Mouse (Mus musculus) CD8-positive naive resting alpha-beta T cell, adult 2 months (primary cell): ENCODE results near the gene Brk1.

Source experiments
- DNase-seq, 2 experiments: peaks; one replicate each; pipeline ENCODE4 v3.0.0; 2022; ENCODE audit warnings: low read depth in 2 of 2, low spot score in 2 of 2

Brk1 gene

DNA sequence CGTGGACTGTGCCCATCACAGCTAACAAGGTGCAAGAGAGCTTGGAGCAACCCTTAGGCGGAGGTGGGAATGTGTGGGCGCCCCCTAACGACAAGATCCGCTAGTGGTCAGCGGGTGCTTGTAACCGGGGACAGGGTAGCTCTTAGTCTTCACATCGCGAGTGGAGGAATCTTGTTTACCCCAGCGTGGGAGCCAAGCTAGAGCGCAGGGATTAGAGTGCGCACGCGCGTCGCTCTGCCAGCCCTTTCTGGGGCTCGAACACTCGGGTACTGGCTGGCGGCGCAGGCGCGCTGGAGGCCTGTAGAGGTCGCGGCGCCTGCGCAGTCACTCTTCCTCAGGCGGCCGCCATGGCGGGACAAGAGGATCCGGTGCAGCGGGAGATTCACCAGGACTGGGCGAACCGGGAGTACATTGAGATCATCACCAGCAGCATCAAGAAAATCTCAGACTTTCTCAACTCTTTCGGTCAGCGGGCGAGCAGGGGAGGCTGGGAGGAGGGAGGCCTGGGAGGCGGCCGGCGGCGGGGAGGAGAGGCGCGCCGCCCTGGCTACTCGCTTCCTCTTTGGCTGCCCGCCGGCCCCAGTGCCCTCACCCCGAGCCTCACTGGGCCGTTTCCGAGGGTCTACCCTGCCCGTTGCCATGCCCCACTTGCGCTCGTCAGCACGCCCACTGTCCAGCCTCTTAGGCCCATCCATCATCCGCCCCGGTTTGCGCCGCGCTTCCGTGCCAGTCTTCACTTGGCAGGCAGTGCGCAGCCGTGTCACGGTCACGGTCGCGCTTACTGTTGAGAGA is at the start of gene Brk1:
Gene Brk1 (plus strand): TSS at position 341 of the 792 bp plus-strand sequence.
- DNase-seq: peak; percentile 71 to 73

DNA sequence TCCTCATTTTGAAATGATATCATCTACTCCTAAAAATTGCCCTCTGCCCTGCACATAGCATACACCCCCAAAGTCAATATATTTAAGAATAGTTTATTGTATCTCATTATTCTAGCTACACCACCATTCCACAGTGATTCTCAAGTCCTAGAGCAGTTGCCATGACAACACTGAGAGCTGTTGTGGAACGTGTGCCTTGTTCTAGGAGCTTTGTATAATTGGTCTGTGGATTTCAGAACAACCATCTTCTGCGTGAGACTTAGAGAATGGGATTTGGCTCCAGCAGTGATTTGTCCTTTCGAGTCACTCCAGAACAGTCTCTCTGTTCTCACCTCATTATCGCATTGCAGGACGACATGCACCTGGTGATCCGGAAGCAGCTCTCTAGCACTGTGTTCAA is 44.8 kb upstream of the Brk1 start:
- no peak for DNase-seq

DNA sequence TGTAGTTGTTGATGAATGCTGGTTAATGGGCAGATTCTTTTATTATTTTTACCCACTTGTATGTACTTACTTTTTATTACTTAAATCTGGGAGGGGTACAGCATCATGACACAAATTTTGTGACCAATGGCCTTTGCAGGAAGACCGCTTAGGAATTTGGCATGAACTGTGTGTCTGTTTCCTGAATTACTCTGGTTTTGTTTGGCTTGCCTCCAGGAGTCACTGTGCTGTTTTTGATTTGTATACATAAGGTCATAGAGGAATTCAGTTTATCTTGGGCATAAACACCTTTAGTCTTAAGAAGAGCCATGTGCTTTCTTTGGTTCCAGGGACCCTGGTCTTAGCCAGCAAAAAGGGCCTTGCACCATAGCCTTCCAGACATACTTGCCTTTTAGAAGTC is 40.0 kb upstream of the Brk1 start:
- no peak for DNase-seq

DNA sequence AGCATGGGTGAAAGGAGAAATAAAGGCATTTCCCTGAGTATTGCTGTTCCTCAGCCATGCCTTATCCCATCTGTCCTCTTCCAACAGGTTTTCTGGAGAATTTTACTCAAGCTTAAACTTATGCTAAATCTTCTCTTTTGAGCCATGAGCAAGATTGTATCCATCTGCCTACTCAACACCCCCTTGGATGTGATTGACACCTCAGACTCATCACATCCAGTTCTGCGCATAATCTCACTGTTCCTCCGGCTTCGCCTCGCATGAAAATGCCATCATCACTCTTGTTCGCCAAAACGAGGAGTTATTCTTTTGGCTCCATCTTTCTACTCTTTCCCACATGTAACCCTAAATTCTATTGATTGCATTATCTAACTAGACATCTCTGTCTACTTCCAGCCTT is 28.5 kb upstream of the Brk1 start:
- DNase-seq: no peak

DNA sequence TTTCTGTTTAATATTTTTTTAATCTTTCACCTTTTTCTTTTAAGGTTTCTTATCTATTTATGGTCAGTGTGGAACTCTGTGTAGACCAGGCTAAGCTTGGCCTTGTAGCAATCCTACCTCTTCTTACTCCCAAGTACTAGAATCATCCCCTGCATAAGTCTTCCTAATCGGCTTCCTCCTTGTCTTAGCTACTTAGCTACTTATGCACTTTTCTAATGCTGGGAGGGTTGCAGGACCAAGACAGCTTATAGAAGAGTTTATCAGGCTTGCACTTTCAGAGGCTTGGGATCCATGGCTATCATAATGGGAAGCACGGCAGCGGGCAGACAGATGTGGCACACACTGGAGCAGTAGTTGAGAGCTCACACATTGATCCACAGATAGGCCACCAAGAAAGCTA is 25.3 kb upstream of the Brk1 start:
- no peak for DNase-seq

DNA sequence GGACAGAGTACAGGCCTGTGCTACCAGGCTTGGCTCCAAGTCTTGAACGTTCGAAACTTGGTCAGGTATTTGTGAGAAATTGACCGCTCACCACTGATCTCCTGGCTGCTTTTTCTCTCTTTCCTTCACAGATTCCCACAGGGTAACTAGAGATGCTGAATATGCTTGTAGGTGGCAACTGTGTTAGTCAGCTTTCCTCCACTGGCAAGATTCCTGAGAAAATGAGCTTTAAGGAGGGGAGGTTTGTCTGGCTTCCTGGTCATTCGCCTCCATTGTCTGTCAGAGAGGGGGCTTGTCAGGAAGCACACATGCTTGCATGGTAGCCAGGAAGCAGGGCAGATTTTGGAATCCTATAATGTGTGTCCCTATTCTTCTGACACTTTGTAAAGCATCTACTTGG is 21.5 kb upstream of the Brk1 start:
- DNase-seq: no peak

DNA sequence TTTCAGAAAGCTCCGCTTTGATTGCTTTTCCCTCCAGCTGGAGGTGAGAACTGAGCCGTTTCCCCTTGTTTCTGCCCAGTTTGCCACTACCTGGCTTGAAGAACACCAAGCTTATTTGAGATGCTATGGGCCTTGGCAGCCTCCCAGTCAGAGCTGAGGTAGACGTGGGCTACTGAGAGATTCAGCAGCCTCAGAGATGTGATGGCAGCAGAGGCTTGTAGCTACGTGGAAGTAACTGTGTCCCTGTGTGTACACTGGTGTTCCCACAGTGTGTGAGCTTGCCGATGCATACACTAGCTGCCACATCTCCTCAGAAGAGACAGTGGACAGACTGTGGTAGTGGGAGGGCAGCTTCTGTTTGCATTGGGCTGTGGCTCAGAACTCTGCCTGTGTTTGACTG is 19.5 kb upstream of the Brk1 start:
- no peak for DNase-seq

DNA sequence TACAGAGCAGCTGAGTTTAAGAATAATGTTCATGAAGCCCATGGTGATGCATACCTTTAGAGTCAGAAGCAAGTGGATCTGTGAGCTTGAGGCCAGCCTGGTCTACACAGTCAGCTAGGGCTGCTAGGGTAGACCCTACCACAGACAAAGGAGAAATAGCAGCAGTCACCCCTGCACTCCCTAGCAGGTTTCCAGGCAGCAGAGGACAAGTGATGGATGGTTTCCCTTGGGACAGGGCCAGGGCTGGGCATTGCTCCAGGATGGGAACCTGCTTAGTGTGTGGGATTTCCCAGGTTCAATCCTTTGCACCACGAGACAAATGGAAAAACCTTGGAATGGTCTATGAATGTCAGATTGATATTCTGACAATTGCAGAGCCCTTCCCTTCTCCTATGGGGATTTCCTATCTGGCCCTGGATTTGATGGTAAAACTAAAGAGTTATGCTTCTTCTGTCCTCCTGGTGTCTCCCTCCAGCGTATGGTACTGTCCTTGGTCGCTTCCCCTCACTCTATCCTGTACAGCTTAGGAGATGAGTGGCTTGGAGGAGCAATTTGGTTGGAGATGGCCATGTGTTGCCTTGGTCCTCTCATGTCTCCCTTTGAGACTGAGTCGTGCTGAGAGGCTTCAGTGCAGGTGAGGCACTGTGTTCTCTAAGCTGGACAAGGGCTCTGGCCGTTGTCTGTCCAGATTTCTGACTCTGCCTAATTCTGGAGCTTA is 17.9 kb upstream of the Brk1 start:
- no peak for DNase-seq

DNA sequence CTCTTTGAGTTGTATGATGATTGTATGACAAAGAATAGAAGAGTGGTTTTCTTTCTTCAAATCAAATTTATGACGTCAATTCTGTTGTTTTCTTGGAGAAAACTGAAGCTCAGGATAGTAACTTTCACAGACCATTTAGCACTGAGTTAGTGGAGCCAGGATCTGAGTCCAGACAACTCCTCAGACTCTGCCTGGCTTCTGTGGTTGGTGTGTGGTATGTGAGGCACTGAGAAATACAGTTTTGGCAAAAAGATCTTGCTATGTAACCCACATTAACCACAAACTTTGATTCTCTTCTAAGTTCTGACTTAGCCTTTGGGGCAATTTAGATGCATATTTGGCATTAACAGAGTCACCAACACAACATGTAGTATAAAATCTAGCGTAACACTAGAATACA is 11.9 kb upstream of the Brk1 start:
- DNase-seq: no peak

DNA sequence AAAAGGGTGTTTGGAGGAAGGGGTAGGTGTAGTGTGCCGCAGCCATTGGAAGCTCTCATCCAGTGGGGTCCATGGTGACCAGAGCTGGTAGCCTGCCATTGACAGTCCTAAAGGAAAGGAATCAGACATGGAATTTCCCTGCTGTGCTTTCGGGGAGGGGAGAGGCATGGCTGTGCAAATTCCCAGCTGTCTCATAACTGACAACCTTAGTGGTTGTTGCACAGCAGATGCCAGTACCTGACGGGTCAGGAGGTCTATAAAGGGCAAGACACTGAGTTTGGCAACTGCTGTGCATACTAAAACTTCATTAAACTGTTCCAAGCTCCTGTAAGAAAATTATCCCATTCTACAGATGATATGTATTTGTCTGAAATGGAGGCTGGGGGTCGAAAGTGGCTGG is 6.6 kb upstream of the Brk1 start:
- no peak for DNase-seq

DNA sequence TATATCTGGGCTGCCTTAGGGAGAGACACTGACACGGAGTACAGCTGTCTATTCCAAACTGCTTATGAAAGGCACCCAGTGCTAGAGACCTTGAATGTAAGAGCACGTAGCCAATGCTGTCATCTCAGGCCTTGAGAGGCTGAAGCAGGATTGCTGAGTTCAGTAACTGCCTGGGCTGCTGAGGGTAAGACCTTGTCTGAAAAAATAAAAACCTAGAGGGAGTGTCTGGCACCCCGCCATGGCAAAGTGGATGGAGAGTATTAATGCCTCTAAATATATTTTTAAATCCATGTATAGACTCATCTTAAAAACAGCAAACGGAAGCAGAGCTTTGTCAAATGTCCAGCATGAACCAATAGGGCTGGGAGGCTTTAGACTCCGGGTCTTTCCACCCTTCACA is 4.7 kb upstream of the Brk1 start:
- DNase-seq: no peak

DNA sequence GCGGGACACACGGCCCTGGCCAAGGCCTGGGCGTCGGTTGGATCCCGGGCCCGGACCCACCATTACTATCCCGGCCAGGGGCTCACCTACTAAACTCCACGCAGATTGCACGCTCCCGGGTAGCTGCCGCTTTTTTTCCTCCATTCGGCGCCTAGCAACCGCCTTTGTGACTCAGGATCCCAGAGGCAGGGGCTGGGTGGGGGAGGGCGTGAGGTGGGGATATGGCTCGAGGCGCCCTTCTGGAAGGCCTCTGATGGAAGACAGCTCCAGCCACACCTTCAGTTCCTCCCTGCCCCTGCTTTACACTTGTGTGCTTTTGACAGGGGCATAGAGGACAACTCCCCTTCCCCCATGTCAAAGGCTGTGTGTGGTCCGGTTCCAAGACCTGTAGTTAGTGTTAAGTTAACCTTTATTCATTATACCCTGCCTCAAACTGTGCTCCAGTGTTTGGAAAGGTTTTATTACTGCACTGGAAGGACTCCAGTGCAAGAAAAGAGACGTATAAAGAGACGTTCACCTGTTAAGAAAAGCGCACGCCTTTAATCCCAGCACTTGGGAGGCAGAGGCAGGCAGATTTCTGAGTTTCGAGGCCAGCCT is 3.9 kb upstream of the Brk1 start, which contains the start of gene Fancd2os:
Gene Fancd2os (minus strand): TSS at position 173 of the 597 bp plus-strand sequence.
- no peak for DNase-seq

DNA sequence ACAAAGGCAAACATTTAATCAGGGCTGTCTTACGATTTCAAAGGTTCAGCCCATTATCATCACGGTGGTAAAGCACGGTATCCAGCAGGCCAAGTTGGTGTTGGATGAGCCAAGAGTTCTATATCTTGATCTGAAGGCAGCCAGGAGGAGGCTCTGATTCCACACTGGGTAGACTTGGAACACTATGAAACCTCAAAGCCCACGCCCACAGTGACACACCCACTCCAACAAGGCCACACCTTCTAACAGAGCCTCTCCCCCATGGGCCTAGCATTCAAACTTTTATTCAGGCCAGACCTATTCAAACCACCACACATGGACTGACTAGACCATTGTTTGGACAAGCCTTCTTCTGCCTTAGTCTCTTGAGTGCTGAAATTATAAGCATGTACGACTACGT is 1.8 kb upstream of the Brk1 start:
- DNase-seq: no peak

DNA sequence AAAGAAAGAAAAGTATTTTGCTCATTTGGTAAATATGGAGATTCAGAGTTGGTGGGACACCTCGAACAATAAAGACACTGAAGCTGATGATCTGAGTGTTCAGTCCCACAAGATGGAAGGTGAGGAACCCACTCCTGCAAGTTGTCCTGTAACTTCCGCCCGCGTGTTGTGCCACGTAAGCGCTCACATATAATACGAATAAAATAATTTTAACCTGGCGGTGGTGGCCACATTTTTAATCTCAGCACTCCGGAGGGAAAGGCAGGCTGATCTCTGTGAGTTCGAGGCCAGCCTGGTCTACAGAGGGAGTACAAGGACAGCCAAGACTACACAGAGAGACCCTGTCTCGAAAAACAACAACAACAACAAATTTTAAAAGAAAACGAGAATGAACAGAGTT is 579 bp upstream of the Brk1 start:
- DNase-seq: no peak

DNA sequence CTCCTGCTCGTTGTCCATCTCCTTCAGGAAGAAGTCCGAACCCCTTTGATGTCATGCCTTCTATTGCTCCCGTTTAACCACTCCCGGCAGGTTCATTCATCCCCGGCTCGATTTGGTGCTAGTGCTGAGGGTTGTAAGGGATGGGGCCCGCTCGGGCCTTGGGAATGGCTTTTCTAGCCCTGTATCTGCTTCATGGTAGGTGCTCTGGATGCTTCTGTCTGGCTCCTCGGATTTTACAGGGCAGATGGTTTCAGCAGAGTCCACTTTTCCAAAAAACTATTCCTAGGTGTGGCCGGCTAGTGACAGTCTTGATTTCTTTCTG is 613 bp downstream of the Brk1 start:
- DNase-seq: no peak

DNA sequence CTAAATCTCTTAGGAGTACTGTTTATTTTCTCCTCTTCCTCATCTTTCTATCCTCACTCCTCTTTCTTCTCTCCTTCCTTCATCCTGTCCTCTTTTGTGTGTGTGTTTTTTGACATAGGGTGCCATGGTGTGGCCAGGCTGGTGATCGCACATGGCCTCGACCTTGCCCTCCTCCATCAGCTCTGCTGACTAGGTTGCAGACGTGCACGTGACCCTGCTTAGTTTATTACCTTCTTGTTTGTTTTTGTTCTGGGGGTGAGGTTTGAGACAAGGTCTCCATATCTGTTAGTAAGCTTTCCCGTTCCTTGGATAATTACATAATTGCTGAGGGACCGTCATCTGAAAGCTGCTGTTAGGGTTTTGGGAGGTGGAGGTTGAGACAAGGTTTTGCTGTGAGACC is 4.3 kb downstream of the Brk1 start:
- DNase-seq: no peak

DNA sequence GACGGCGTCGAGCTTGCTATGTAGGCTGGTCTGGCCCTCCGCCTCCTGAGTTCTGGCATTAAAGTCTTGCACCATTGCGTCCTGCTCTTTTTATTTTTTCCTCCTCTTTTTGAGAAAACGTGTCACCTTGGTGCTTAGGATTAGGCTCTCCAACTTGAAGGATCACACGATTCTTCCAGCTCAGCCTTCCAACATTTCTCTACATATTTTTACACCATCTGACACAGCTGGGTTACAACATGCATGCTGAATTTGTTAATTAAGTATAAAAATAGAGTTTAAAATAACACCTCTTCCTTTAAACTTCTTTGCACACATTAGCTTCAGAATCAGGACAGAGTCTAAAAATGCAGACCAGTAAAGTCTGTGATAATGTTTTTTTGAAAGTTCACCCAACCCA is 4.7 kb downstream of the Brk1 start:
- no peak for DNase-seq

DNA sequence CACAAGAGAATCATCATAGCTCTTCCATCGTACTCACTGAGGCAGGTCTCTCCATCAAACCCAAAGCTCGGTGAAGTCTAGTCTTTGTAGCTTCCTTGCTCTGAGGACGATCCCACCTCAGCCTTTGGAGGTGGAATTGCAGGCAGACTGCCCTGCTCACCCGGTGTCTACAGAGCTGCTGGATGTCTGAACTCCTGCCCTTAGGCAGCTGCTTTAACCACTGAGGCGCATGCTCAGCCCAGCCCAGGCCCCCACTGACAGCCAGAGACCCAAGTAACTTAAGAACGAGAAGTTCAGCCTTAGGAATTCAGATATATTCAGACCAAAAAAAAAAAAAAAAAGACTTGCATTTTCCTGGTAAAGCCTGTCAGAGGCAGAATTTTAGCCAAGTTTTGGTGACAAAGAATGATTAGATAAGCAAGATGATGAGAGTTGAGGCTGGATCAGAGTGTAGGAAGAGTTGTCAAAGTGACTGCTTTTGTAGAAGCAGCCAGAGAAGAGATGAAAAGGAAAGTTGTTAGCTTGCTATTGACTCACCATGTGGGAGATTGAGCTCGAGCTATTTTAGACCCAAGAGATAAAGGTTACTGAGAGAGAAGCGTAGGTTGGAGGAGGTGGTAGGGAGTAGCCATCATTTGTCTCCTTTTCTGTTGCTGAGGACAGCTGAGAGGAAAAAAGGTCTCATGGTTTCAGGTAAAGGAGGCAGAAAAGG is 7.8 kb downstream of the Brk1 start:
- DNase-seq: no peak

DNA sequence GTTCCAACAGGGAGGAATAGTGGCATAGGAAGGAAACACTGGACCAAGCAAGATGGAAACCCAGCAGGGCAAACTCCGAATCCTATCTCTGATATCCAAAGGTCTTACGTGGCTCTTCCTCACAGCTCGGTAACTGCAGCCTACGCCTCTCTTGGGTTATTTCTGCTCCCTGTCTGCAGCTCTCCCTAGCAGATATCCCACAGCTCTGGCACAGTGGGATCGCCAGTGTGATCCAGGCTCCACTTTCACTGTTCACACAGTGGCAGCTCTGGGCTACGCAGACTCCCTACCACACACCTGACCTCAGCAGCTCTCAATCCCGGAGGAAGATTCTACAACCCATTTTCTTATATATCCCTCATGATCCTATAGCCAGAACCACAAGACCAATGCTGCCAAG is 9.6 kb downstream of the Brk1 start:
- DNase-seq: no peak

DNA sequence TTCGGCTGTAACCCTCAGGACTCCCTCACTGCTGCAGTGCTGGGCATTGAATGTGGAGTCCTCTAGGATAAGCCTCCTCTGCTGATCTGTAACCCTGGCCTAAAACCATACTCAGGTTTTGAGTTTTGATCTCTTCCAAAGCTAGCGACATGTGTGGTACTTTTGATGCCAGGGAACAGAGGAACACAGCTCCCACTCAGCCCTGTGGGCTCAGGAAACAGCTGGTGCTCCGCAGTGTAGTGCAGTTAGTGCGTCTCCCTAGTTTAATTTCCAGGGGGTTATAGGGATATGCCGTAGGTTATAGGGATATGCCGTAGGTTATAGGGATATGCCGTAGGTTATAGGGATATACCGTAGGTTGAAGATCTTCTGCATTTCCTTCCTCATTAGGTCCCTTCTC is 10.4 kb downstream of the Brk1 start:
- no peak for DNase-seq

DNA sequence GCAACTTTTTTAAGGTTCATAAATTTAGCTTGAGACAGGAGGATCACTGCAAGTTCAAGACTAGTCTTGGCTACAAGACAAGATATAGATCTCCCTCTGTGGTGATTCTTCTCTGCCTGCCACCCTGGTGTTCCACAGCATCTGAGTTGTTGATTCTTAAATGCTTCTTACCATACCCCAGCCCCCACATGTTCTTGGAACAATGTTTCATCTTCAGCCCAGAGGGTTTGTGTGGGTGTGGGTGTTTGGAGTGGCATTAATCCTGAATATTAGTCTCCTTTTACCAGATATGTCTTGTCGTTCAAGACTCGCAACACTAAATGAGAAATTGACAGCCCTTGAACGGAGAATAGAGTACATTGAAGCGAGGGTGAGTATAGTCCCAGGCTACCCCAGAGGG is 10.9 kb downstream of the Brk1 start:
- DNase-seq: no peak

DNA sequence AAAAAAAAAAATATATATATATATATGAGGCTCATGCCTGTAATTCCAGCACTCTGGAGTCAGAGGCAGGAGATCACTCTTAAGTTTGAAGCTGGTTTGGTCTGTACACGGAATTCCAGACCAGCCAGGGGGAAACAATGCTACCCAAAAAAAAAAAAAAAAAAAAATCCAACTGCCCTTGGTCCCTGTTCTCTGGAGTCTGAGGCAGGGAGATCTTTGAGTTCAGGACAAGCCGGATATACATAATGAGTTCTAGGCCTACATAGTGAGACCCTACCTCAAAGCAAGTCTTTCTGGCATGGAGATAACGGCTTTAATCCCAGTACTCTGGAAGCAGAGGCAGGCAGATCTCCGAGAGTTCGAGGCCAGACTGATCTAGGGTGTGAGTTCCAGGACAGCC is 18.8 kb downstream of the Brk1 start:
- no peak for DNase-seq
